Mouse (Mus musculus) cerebellum, adult 2 months (tissue): ENCODE data around the gene Khdc4.

Experiments used
- CTCF ChIP-seq: fragments of 200-500 bp; IDR thresholded peaks from 2 replicates; pipeline ENCODE4 v1.5.1; 2011; ENCODE audit warnings: low read depth, mild to moderate bottlenecking, control low read depth, low read length, moderate library complexity, borderline replicate concordance; ENCODE audit not compliant: insufficient read depth
- POLR2A ChIP-seq: fragments of 200-500 bp; IDR thresholded peaks from 2 replicates; pipeline ENCODE4 v1.6.1; 2011; ENCODE audit warnings: low read length, control low read depth, borderline replicate concordance; ENCODE audit not compliant: insufficient read depth

DNA sequence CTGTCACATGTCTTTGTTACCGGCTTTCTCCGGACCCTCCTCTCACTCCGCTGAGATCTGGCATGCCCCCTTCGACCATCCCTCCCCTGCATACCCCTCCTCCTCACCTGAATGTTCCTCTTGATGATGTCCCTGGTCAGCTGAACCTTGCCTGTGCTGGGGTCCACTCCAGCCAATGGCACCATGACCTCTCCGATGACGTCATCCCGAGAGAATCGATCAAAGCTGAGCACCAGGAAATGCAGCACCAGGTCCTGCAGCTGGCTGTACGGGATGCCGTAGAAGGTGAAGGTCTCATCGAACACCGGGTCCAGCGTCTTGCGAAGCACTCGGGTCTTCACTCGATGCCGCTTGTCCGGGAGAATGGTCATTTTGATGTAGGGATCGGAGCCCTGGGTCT lies 76.0 kb downstream of the Khdc4 start:
- no peak for TF ChIP-seq CTCF
- no peak for TF ChIP-seq POLR2A
